Mouse (Mus musculus) testis, adult 2 months (tissue): Measurements from ENCODE around the gene Alkbh1. TPM values are rescaled to one million over a fixed set of nuclear protein-coding genes. Genes with fewer than 3 reads are reported as not detected.
"Not testable (repeated sequence)": the region's sequence is repeated elsewhere in the genome, so short reads cannot be mapped to it uniquely, and the experiment has no call there.

Experiments
- H3K27ac ChIP-seq: fragments of 200-500 bp; 2 replicates; pipeline ENCODE4 v1.5.1; 2012; ENCODE audit warnings: low read depth, low read length; ENCODE audit not compliant: control insufficient read depth, insufficient read depth
- H3K27me3 ChIP-seq: fragments of 200-500 bp; 2 replicates; pipeline ENCODE4 v1.6.1; 2012; ENCODE audit warnings: mild to moderate bottlenecking, low read length, moderate library complexity; ENCODE audit not compliant: control insufficient read depth, insufficient read depth
- H3K36me3 ChIP-seq: fragments of 200-500 bp; 2 replicates; pipeline ENCODE4 v1.6.1; 2012; ENCODE audit warnings: mild to moderate bottlenecking, low read length; ENCODE audit not compliant: control insufficient read depth, insufficient read depth
- H3K4me1 ChIP-seq: fragments of 200-500 bp; 2 replicates; pipeline ENCODE4 v1.6.1; 2012; ENCODE audit warnings: low read length; ENCODE audit not compliant: control insufficient read depth, insufficient read depth
- H3K4me3 ChIP-seq: fragments of 200-500 bp; 2 replicates; pipeline ENCODE4 v1.5.1; 2012; ENCODE audit warnings: low read depth, mild to moderate bottlenecking, low read length, moderate library complexity, mixed read lengths; ENCODE audit not compliant: control insufficient read depth
- CTCF ChIP-seq: fragments of 200-500 bp; IDR thresholded peaks from 2 replicates; pipeline ENCODE4 v1.5.1; 2012; ENCODE audit warnings: low read depth, mild to moderate bottlenecking, inconsistent platforms, low read length, moderate library complexity; ENCODE audit not compliant: control insufficient read depth, insufficient read depth, insufficient replicate concordance
- POLR2A ChIP-seq: fragments of 200-500 bp; IDR thresholded peaks from 2 replicates; pipeline ENCODE4 v1.6.1; 2012; ENCODE audit warnings: low read depth, mild to moderate bottlenecking, inconsistent platforms, low read length, moderate library complexity; ENCODE audit not compliant: control insufficient read depth
- polyA plus RNA-seq: library from polyadenylated mRNA; depleted of rRNA; stranded (reverse); fragments of >200 nt; gene quantifications from 2 replicates; pipeline ENCODE4 v1.2.3, GENCODE M21; 2012; rRNA removed

Alkbh1 gene
- 12.8 and 15.0 TPM in 2 replicates for polyA plus RNA-seq

- Histone ChIP-seq H3K27ac (peak within 1 kb of the TSS; percentile 97), H3K27me3 (no peaks in the 10 kb centered on the region), H3K4me1 (peaks cover 4% of the 10 kb centered on the region), H3K36me3 (no peaks in the 10 kb centered on the region; the same call in none of the 2 replicates), H3K4me3 (peak within 1 kb of the TSS; percentile 99)
- peak; percentile 97 for TF ChIP-seq POLR2A
- TF ChIP-seq CTCF: no peak
Observed at GRCm38 (mm10) chr12:87443700-87444122, at the start of gene Alkbh1, which contains the start of gene Slirp. Gene Alkbh1 (minus strand): TSS chr12:87444017. Gene Slirp (plus strand): TSS chr12:87443896.

DNA sequence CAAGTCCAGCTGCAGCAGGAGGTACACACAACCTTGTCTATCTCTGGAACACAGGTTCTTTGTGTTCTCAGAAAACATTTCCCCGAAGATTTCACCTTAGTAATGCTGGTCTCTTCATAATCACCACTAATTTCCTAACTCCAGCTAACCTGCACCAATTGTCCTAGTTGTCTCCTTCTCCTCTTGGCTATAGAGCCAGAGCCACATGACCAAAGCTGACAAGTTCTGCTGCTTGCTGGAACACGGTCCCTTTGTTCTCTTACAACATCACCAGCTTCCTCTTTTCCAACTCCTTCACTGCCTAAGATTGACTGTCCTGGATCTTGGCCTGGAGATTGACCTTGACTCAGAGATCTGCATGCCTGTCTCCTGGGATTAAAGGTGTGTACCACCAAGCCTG lies 44.9 kb upstream of the Alkbh1 start:
- H3K36me3 ChIP-seq, H3K27me3 ChIP-seq, H3K4me1 ChIP-seq: not testable (repeated sequence)

DNA sequence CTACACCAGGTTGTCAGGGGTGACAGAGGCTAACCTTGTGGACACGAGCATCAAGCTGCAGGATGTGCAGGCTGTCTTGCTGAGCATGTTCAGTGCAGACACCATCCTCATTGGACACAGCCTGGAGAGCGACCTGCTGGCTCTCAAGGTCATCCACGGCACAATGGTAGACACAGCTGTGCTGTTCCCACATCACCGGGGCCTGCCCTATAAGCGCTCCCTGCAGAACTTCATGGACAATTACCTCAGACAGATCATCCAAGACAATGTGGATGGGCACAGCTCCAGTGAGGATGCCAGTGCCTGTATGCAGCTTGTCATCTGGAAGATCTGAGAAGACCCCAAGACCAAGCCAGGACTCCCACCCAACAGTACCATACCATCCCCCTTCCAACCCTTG lies 38.7 kb upstream of the Alkbh1 start:
- not testable (repeated sequence) for H3K36me3 ChIP-seq, H3K4me1 ChIP-seq, H3K27ac ChIP-seq, H3K27me3 ChIP-seq, H3K4me3 ChIP-seq

More for the DNA sequence above, 44.9 kb upstream of the Alkbh1 start:
- H3K4me3 ChIP-seq, H3K27ac ChIP-seq: not testable (repeated sequence)

- Histone ChIP-seq H3K27ac (no peak overlapping the region), H3K27me3 (no peaks in the 10 kb centered on the region), H3K4me1 (no peaks in the 10 kb centered on the region), H3K36me3 (no peaks in the 10 kb centered on the region), H3K4me3 (no peak overlapping the region)
- TF ChIP-seq POLR2A: no peak
Observed at GRCm38 (mm10) chr12:87474756-87475155, 30.9 kb upstream of the Alkbh1 start.

- TF ChIP-seq CTCF (no peak), POLR2A (peak; percentile 97)
- H3K27ac ChIP-seq: peak within 1 kb of the TSS; percentile 96
Observed at GRCm38 (mm10) chr12:87471964-87472786, 28.4 kb upstream of the Alkbh1 start, which contains the start of gene Snw1. Gene Snw1 (minus strand): TSS chr12:87472274.

GRCm38 (mm10) chr12:87471421-87471963 lies 27.7 kb upstream of the Alkbh1 start:
- Histone ChIP-seq H3K4me1 (no peaks in the 10 kb centered on the region), H3K36me3 (no peaks in the 10 kb centered on the region), H3K27ac (peak overlapping the region; percentile 96), H3K27me3 (no peaks in the 10 kb centered on the region), H3K4me3 (peak overlapping the region; percentile 99)
- TF ChIP-seq POLR2A (no peak), CTCF (no peak)

More at GRCm38 (mm10) chr12:87471964-87472786, 28.4 kb upstream of the Alkbh1 start, which contains the start of gene Snw1:
- Histone ChIP-seq H3K4me1 (no peaks in the 10 kb centered on the region), H3K36me3 (no peaks in the 10 kb centered on the region), H3K27me3 (no peaks in the 10 kb centered on the region), H3K4me3 (peak within 1 kb of the TSS; percentile 99)

DNA sequence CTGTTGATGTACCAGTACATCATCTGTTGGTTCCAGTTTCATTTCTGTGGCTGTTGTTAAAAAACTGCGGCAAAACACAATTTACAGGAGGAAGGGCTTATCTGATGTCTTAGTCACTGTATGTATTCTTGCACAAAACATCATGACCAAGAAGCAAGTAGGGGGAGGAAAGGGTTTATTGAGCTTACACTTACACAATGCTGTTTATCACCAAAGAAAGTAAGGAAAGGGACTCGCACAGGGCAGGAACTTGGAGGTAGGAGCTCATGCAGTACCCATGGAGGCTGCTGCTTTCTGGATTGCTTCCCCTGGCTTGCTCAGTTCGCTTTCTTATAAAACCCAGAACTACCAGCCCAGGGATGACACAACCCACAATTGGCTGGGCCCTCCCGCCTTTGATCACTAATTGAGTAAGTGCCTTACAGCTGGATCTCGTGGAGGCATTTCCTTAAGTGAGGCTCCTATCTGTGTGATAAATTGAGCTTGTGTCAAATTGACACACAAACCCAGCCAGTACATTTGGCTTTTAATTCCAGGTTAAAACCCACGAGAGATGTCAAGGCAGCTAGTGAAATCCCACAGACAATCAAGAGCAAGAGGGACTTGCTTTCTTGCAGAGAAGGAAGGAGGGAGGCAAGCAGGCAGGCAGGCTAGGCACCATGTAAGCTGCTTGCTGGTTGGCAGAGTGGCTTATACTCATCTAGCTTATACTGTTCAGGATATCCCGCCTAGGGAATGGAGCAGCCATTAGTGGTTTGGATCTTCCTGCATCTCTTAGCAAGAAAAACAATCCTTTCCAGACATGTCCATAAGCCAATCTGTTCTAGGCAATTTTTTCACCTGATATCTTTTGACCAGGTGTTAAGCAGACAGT lies 26.7 kb upstream of the Alkbh1 start:
- Histone ChIP-seq H3K27ac (no peak overlapping the region), H3K4me3 (peak overlapping the region; percentile 65), H3K27me3 (no peaks in the 10 kb centered on the region), H3K4me1 (no peaks in the 10 kb centered on the region), H3K36me3 (no peaks in the 10 kb centered on the region)
- TF ChIP-seq POLR2A: no peak
- no peak for TF ChIP-seq CTCF
